Mouse (Mus musculus): Measurements from ENCODE around the gene Tcam1. TPM values are rescaled to one million over a fixed set of nuclear protein-coding genes. Genes with fewer than 3 reads are reported as not detected.
"Not testable (repeated sequence)": the region's sequence is repeated elsewhere in the genome, so short reads cannot be mapped to it uniquely, and the experiment has no call there.

Tcam1 gene
- 0.15 and 0.29 TPM in 2 replicates for polyA plus RNA-seq (2016; fragmentation: Nextera tagmentation; extraction: Ambion mirVana)

DNA sequence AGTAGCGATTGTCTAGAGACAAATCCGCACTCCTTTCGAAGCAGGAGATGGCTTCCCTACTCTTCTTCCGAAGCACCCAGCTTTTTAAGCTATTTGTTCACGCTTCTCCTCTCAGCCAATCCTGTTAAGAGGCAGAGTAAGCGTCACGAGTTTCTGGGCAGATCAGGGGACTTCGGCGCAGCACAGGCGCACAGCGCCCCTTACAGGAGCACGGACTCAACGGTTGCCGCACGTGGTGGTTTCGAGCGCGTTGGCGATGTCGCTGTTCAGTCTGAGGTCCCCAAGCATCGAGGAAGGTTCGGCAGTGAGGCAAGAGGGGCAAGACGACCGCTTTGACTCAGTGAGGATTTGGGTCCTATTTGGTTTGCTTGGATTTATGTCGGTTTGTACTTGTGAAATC is at the start of gene Tcam1:
Tcam1 (plus strand) TSS at position 219 of the 400 bp plus-strand sequence.
- ATAC-seq (ENCODE audit: low FRiP score) = peak; percentile 20; the same call in 1 of the 2 replicates
- Histone ChIP-seq H3K9ac (no peak within 1 kb of the TSS), H3K27ac (no peak within 1 kb of the TSS), H3K4me2 (replicated peaks) (peak within 1 kb of the TSS; percentile 41), H3K27me3 (peaks cover 5% of the 10 kb centered on the region; the same call in 1 of the 2 replicates), H3K36me3 (no peaks in the 10 kb centered on the region), H3K4me3 (0 out of 2 replicates have a peak within 1 kb of the TSS, but pooled peaks have one; percentile 2), H3K9me3 (replicated peaks) (no peaks in the 10 kb centered on the region), H3K4me1 (peaks cover 8% of the 10 kb centered on the region)
- 11% methylated on average over 25 of the region's 25 CpGs for WGBS

DNA sequence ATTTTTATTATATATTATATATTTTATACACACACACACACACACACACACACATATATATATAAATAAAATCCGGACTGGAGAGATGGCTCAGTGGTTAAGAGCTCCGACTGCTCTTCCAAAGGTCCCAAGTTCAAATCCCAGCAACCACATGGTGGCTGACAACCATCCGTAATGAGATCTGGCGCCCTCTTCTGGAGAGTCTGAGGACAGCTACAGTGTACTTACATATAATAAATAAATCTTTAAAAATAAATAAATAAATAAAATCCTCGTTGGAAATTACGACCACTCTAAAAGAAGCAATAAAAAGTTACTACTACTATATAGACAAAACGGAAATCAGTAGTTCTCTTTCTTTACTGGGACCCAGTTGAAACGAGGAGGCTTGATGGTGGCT is 42.5 kb upstream of the Tcam1 start:
- H3K36me3 ChIP-seq = peaks cover 60% of the 10 kb centered on the region
- not testable (repeated sequence) for H3K4me2 ChIP-seq (replicated peaks); H3K9ac ChIP-seq; H3K4me1 ChIP-seq; ATAC-seq (ENCODE audit: low FRiP score); H3K4me3 ChIP-seq; H3K27me3 ChIP-seq; H3K27ac ChIP-seq; H3K9me3 ChIP-seq (replicated peaks)
- 83% methylated on average over 8 of the region's 8 CpGs for WGBS

DNA sequence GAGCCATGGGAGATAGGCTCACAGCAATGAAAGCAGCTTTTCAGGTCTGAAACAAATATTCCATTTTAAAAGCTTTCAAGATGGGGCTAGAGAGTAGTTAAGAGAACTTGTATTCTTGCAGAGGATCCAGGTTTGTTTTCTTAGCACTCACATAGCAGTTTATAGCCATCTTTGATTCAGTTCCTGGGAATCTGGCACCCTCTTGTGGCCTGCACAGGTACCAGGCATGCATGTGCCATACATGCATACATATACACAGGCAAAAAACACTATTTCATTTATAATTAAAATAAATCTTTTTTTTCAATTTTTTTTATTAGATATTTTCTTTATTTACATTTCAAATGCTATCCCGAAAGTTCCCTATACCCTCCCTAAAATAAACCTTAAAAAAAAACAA is 29.6 kb upstream of the Tcam1 start:
- no peak for ATAC-seq (ENCODE audit: low FRiP score)
- Histone ChIP-seq H3K4me3 (no peak overlapping the region), H3K27ac (no peak overlapping the region), H3K9me3 (replicated peaks) (no peaks in the 10 kb centered on the region), H3K4me2 (replicated peaks) (no peak overlapping the region), H3K36me3 (peaks cover 98% of the 10 kb centered on the region), H3K27me3 (no peaks in the 10 kb centered on the region), H3K9ac (no peak overlapping the region), H3K4me1 (no peaks in the 10 kb centered on the region)
- 98% methylated on average over 1 of the region's 1 CpGs for WGBS

DNA sequence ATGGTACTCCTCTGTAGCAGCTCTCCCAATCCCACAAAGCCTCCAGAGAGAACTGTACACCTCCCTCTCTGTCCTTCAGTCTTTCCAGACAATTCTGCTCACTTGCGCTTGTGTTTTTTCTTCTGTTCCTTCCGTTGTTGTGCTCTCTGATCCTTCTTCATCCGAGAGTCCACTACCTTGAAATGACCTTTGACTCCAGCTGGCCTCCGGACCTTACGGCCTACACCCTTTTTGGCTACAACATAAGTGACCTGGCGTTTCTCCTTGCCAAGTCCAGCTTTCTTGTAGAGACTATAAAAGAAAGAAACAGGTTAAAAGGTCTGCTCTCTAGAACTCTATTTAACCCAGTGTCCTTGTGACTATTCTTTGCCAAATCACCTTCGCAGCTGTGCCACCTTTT is 27.1 kb upstream of the Tcam1 start:
- no peak overlapping the region for H3K27ac ChIP-seq
- H3K36me3 ChIP-seq = peaks cover 98% of the 10 kb centered on the region
- no peaks in the 10 kb centered on the region for H3K9me3 ChIP-seq (replicated peaks)
- no peak overlapping the region for H3K9ac ChIP-seq
- H3K27me3 ChIP-seq = no peaks in the 10 kb centered on the region
- no peaks in the 10 kb centered on the region; the same call in 1 of the 2 replicates for H3K4me1 ChIP-seq
- ATAC-seq (ENCODE audit: low FRiP score) = no peak
- 89% methylated on average over 7 of the region's 7 CpGs for whole genome bisulfite sequencing
- no peak overlapping the region for H3K4me3 ChIP-seq
- no peak overlapping the region for H3K4me2 ChIP-seq (replicated peaks)

DNA sequence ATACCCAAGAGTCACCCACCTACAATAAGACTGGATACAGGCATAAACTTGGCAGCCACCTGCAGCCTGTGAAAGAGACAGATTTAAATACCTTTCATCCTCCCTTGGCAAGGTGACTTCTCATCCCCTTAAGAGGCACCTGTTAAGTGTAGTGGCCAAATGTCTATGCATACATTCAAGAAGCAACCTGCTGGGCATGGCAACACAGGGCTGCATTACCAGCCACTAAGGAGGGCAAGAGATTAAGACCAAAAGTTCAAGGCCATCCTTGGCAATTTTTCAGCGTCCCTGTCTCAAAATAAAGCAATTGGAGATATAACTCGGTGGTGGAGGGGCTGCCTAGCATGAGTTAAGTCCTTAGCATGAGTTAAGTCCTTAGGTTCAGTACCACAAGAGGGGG is 21.7 kb upstream of the Tcam1 start:
- peak overlapping the region; percentile 69 for H3K4me3 ChIP-seq
- no peak for ATAC-seq (ENCODE audit: low FRiP score)
- H3K36me3 ChIP-seq = peaks cover 67% of the 10 kb centered on the region
- H3K9me3 ChIP-seq (replicated peaks) = no peaks in the 10 kb centered on the region
- no peak overlapping the region for H3K27ac ChIP-seq
- H3K4me1 ChIP-seq = peaks cover 21% of the 10 kb centered on the region
- peak overlapping the region; percentile 87 for H3K9ac ChIP-seq
- no peaks in the 10 kb centered on the region for H3K27me3 ChIP-seq
- peak overlapping the region; percentile 84 for H3K4me2 ChIP-seq (replicated peaks)
- WGBS = 19% methylated on average over 2 of the region's 2 CpGs

DNA sequence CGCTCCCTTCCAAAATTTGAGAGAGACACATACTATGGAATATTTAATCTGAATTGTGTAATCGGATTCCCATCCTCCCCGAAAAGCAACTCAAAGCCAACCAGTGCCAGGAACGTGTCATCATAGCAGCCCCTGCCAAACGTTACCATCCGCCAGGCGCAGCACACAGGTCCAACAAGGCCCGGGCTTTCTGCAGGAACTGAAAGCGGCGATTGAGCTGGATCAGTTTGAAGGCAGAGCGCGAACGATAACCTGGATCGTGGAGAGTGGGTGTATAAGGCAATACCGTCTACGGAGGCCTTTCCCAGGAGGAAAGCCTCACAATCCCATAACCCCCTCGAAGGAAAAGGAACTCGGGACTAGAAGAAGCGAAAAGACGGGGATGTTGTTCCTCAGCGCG is 21.3 kb upstream of the Tcam1 start:
- 0 out of 2 replicates have a peak, but pooled peaks have one; percentile 10 for ATAC-seq (ENCODE audit: low FRiP score)
- no peak overlapping the region for H3K27ac ChIP-seq

DNA sequence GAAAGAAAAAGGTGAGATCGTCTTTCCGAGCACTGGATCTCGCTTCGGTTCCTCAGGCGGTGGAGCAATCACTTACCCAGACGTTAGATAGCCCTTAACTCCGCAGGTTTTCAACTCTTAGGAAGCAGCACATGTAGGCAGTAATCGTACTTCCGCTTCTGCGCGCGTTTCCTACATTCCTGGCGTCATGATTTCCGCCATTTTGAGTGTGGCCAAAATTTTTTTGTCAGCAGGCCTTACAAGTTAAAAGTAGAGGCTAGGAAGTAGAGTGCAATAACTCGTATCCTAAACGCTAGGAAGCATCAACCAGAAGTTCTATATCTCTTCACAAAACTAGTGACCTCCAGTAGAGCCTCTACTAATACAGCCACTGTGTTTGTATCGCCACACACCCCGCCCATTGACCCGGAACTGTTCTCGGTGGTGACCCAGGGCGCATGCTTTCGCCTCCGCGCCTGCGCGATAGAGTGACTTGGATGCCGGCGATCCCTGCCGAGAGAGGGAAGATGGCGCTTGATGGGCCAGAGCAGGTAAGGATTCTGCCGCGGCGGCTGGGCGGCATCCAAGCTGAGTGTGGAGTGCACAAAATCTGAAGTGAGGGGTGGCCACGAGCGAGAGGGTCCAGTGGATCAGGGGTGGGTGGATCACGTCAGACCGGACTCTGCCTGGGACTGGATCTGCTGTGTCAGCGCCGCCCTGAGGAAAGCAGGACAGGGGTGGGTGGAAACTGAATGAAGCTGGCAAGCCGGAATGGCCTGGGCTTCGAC is 20.6 kb upstream of the Tcam1 start, which contains the start of the genes Ftsj3 and Psmc5:
Ftsj3 (minus strand) TSS at position 395 of the 767 bp plus-strand sequence.
Psmc5 (plus strand) TSS at position 470 of the 767 bp plus-strand sequence.
- ATAC-seq (ENCODE audit: low FRiP score) = peak; percentile 96
- H3K9ac ChIP-seq = peak within 1 kb of the TSS; percentile 87
- peak within 1 kb of the TSS; percentile 77 for H3K27ac ChIP-seq
- peaks cover 21% of the 10 kb centered on the region for H3K4me1 ChIP-seq
- H3K9me3 ChIP-seq (replicated peaks) = no peaks in the 10 kb centered on the region
- under 1% methylated on average over 42 of the region's 42 CpGs for WGBS
- H3K36me3 ChIP-seq = peaks cover 61% of the 10 kb centered on the region
- H3K4me3 ChIP-seq = peak within 1 kb of the TSS; percentile 69
- H3K27me3 ChIP-seq = no peaks in the 10 kb centered on the region
- peak within 1 kb of the TSS; percentile 84 for H3K4me2 ChIP-seq (replicated peaks)

More for the DNA sequence above, 21.3 kb upstream of the Tcam1 start:
- 6% methylated on average over 22 of the region's 22 CpGs for WGBS
- Histone ChIP-seq H3K4me3 (peak overlapping the region; percentile 69), H3K36me3 (peaks cover 63% of the 10 kb centered on the region), H3K4me1 (peaks cover 21% of the 10 kb centered on the region), H3K9ac (peak overlapping the region; percentile 87), H3K9me3 (replicated peaks) (no peaks in the 10 kb centered on the region), H3K27me3 (no peaks in the 10 kb centered on the region), H3K4me2 (replicated peaks) (peak overlapping the region; percentile 84)

DNA sequence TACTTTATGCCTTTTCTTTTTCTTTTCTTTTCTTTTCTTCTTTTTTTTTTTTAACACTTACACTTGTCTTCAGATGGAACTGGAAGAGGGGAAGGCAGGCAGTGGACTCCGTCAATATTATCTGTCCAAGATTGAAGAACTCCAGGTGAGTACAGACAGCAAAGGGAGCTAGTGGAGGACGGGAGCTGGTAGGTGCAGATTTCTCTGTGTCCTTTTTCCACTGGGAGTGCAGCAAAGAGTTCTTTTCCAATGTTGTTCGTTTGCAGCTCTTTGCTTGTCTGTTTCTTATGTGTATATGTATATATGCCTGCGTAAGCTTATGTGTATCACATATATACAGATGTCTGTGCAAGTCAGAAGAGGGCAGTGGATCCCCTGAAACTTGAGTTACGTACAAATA is 19.7 kb upstream of the Tcam1 start:
- no peak for ATAC-seq (ENCODE audit: low FRiP score)
- no peak overlapping the region for H3K27ac ChIP-seq
- no peaks in the 10 kb centered on the region for H3K9me3 ChIP-seq (replicated peaks)
- H3K9ac ChIP-seq = peak overlapping the region; percentile 87
- H3K36me3 ChIP-seq = peaks cover 61% of the 10 kb centered on the region
- H3K4me1 ChIP-seq = peaks cover 21% of the 10 kb centered on the region
- 71% methylated on average over 5 of the region's 5 CpGs for WGBS
- H3K4me2 ChIP-seq (replicated peaks) = peak overlapping the region; percentile 84
- peak overlapping the region; percentile 69 for H3K4me3 ChIP-seq
- H3K27me3 ChIP-seq = no peaks in the 10 kb centered on the region

DNA sequence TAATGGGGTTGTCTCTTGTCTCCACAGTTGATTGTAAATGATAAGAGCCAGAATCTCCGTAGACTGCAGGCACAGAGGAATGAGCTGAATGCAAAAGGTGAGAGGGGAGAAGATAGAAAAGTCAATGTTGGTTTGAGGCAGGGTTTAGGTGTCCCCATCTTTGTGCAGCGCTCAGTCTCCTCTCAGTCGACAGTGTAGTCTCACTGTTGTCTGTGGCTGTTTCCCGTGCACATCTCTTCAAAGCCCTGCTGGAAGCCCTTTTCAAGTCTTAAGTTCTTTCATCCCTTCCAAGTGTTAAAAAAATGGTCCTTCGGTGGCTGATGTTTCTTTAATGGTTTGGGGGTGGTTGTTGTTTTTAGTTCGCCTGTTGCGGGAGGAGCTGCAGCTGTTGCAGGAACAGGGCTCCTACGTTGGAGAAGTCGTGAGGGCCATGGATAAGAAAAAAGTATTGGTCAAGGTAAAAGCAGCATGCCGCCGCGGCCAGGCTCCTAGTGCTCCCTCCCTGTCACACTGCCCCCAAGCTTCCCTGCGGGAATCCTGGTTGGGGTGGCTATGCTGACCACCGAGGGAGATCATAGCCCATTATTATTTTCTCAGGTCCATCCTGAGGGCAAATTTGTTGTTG is 15.5 kb upstream of the Tcam1 start:
- Histone ChIP-seq H3K9ac (no peak overlapping the region), H3K4me1 (peaks cover 13% of the 10 kb centered on the region), H3K9me3 (replicated peaks) (no peaks in the 10 kb centered on the region), H3K27me3 (no peaks in the 10 kb centered on the region), H3K4me2 (replicated peaks) (no peak overlapping the region), H3K4me3 (no peak overlapping the region), H3K27ac (no peak overlapping the region), H3K36me3 (peaks cover 77% of the 10 kb centered on the region)
- WGBS = 82% methylated on average over 14 of the region's 14 CpGs
- ATAC-seq (ENCODE audit: low FRiP score) = no peak

DNA sequence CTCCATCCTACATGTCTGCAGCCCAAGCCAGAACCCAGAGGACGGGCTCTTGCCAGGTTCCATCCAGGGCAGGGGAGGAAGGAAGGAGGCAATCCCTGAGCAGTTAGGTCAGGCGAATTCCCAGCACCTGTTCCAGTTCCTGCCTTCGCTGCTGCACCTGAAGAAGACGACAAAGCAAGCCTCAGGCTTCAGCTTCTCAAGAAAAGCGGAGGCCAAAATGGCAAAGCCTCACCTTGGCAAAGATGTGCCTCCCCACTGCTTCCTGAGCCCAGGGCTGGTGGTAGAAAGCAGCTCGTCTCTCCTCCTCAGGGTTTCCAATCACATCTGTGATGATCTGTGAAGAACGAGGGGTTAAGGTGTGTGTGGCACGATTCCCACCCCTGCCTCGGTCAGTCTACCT is 12.5 kb upstream of the Tcam1 start:
- H3K4me3 ChIP-seq = no peak overlapping the region
- H3K4me2 ChIP-seq (replicated peaks) = no peak overlapping the region
- ATAC-seq (ENCODE audit: low FRiP score) = no peak
- H3K27me3 ChIP-seq = no peaks in the 10 kb centered on the region
- peaks cover 80% of the 10 kb centered on the region for H3K36me3 ChIP-seq
- WGBS = 96% methylated on average over 9 of the region's 9 CpGs
- H3K9me3 ChIP-seq (replicated peaks) = no peaks in the 10 kb centered on the region
- peaks cover 21% of the 10 kb centered on the region for H3K4me1 ChIP-seq
- H3K27ac ChIP-seq = no peak overlapping the region
- no peak overlapping the region for H3K9ac ChIP-seq

DNA sequence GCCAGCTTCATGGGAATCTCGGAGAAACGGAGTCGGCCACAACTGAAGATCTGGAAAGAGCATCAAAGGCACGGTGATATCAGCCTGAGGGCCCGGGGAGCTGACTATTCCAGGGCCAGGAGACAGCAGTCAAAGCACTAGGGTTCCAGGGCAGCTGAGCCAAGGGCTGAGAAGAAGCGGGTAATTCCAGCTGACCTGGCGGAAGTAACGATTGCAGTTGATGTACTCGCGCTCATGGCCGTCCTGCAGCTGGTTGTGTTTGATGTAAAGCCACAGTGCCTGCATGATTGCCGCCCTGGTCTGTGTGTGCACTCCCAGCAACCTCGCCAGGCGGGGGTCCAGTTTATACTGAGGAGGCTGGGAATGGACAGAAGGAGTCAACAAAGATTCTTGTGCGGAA is 11.5 kb upstream of the Tcam1 start:
- Histone ChIP-seq H3K9me3 (replicated peaks) (no peaks in the 10 kb centered on the region), H3K36me3 (peaks cover 71% of the 10 kb centered on the region), H3K27ac (no peak overlapping the region), H3K9ac (no peak overlapping the region), H3K4me3 (no peak overlapping the region), H3K4me1 (peaks cover 28% of the 10 kb centered on the region), H3K27me3 (no peaks in the 10 kb centered on the region), H3K4me2 (replicated peaks) (no peak overlapping the region)
- ATAC-seq (ENCODE audit: low FRiP score) = no peak
- WGBS = 95% methylated on average over 15 of the region's 15 CpGs

DNA sequence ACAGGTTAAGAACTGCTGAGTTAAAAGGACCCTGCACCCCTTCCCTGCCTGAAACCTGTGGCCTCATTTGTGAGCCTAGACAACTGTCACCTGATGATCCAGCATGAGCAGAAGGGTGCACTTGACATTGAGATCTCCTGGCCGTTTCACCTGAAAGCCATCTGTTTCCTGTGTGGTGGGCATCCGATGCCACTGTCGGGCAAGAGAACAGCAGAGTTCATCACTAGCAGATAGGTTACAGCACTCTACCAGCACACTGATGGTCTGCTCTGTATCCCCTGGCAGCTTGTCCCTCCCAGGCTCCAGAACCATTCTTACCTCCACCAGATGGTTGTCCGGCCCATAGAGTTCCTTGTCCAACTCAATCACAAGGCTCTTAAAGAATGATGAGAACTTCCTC is 10.9 kb upstream of the Tcam1 start:
- Histone ChIP-seq H3K4me1 (peaks cover 33% of the 10 kb centered on the region), H3K27me3 (no peaks in the 10 kb centered on the region), H3K9ac (no peak overlapping the region), H3K36me3 (peaks cover 70% of the 10 kb centered on the region), H3K4me2 (replicated peaks) (no peak overlapping the region), H3K4me3 (no peak overlapping the region), H3K27ac (no peak overlapping the region), H3K9me3 (replicated peaks) (no peaks in the 10 kb centered on the region)
- ATAC-seq (ENCODE audit: low FRiP score) = no peak
- 94% methylated on average over 4 of the region's 4 CpGs for WGBS

Measured in hindbrain, embryonic 12.5 days (tissue).